Mouse (Mus musculus): ENCODE results near the gene G430095P16Rik.

Gene G430095P16Rik

GRCm38 (mm10) chr8:84722850-84723570 lies at the start of gene G430095P16Rik:
Gene G430095P16Rik (plus strand): TSS chr8:84723007.
- DNase-seq, result peak; percentile 74

DNA sequence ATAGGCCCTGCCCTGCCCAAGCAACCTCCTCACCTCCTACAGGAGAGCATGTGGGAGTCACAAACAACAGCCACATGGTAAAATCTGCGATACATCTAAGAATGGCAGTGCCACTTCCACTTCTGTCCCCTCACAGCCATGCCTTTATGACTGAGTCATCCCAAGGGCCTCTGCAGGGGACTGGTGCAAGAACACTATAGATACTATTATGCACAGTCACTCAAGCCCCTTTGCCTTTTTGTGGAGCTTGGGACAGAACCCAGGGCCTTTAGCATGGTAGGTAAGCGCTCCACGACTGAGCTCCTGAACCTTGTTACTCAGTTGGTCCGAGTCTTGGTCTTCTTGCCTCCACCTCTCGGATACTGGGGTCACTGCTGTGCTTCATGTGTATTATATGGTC lies 45.5 kb upstream of the G430095P16Rik start:
- no peak for DNase-seq

DNA sequence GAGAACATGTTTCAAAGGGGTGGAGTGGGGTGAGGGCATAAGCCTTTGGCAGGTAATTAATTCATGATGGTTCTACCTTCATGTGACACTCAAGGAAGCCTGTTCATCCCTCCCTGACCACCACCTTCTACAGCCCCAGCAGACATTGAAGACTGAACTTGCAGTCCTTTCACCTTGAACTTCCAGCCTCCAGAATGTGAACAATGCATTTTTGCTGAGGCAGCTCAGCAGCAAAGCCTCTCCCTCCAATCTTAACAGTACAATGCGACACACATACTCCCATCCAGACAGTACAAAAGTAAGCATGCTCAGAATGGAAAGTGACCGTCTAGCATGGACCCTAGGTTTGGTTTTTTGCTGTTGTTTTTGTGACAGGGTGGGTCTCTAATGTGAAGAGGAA lies 41.3 kb upstream of the G430095P16Rik start:
- DNase-seq, result no peak

DNA sequence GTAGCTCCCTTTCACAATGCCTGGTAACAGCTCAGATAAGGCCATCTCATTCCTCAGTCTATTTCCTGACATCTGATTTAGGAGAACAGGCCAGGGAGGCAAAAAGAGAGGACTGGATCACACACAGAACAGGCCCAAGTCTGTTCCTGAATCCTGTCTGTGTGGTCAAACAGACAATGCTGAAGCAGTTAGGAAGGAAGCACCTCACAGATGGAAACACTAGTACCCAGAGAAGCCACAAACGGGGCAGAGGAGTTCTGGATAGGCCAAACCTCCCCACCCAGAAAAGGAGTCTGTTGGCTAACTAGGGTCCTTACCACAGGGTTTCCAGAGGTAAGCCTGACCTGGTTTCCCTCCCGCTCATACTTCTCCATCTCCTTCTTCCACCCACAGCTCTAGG lies 40.5 kb upstream of the G430095P16Rik start:
- no peak for DNase-seq

- DNase-seq, result no peak
Observed at GRCm38 (mm10) chr8:84684537-84684936, 38.3 kb upstream of the G430095P16Rik start.

DNA sequence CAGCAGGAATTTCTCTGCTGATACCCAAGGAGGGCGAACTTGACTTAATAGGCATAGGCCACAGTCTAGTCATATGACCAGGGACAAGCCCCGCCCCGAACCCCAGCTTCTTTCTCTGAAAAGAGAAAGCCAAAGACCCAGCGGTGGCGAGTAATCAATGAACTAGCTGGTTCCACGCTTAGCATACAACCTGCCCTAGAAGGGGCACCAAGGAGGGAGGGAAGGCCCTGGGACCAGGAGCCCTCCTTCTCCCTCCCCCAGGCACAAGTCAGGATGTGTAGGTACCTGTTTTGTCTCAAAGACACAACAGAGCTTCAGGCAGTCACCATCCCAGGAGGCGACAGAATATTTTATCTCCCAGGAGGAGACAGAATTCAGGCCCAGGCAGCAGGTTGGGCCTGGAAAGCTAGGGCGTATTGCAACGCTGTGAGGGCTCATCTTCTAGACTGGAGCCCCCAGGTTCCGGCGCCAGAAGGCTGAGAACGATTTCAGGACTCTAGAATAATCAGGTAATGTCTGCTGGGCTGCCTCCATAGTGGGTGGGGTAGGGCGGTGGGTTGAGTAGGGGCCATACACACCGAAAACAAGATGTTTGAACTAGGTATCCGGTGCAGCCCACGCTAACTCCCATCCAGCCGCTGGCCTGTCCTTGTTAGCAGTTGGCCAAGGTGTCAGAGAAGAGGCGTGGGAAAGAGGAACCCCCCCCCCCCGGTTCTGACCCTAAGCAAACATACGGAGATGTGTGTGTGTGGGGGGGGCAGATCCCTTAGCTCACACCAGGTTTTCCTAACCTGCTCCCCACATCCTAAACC lies 36.4 kb upstream of the G430095P16Rik start, which contains the start of gene Trmt1:
Gene Trmt1, plus strand, starts transcription at position 117 of the 812 bp plus-strand sequence.
- DNase-seq, result no peak

DNA sequence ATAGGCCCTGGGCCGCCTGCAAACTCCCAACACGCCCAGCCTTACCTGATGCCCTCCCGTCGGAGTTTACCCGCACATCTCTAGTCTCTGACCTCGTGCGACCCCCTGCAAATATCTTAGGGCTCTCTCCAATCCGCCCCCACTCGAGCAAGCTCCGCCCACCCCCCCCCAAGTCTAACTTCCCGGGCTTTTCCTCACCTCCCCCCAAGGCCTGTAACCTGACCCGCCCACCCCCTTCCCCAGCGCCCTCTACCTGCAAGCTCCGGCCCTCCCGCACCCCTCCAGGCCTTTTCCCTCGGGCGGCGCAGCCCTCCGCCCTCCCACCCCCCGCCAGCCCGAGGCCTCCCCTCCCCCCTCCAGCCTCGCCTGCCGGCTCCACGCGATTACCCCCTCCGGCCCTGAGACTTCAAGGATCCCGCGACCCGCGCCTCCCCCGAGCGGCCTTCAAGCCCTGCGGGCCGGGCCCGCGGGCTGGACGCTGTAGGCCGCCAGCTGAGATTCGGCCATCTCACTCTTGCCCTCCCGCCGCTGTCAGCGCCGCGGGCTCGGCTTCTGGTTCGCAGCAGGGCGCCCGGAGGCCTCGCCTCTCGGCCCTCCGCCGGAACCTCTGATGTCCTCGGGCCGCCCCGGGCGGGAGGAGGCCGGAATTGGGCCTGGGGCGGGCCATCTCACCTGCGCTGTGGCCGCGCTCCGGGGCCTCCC lies 35.7 kb upstream of the G430095P16Rik start:
- DNase-seq, result peak; percentile 61

DNA sequence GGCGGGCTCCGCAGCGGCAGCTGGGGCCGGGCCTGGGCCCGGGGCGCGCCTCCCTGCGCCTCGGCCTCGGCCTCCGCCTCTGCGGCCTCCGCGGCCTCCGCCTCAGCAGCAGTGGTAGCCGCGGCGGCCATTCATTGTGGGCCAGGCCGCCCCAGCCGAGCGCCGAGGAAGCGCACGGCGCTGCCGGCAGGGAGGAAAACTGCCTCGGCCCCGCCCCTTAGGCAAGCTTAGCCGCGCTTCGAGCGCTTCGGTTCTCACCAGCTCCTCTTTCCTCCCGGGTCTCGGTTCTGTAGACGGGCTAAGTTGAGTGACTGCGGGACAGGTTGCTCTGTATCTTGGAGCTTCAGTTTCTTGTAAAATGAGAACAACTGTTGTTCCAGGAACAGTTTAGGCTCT lies 35.1 kb upstream of the G430095P16Rik start, which contains the start of gene Nacc1:
Gene Nacc1, minus strand, starts transcription at position 158 of the 396 bp plus-strand sequence.
- DNase-seq, result peak; percentile 86

GRCm38 (mm10) chr8:84689091-84689915 lies 33.5 kb upstream of the G430095P16Rik start:
- DNase-seq, result peak; percentile 88

GRCm38 (mm10) chr8:84693332-84693731 lies 29.5 kb upstream of the G430095P16Rik start:
- no peak for DNase-seq

GRCm38 (mm10) chr8:84695140-84695539 lies 27.7 kb upstream of the G430095P16Rik start:
- no peak for DNase-seq

GRCm38 (mm10) chr8:84697166-84698130 lies 25.4 kb upstream of the G430095P16Rik start:
- DNase-seq, result no peak

- no peak for DNase-seq
Observed at GRCm38 (mm10) chr8:84698288-84698687, 24.5 kb upstream of the G430095P16Rik start.

DNA sequence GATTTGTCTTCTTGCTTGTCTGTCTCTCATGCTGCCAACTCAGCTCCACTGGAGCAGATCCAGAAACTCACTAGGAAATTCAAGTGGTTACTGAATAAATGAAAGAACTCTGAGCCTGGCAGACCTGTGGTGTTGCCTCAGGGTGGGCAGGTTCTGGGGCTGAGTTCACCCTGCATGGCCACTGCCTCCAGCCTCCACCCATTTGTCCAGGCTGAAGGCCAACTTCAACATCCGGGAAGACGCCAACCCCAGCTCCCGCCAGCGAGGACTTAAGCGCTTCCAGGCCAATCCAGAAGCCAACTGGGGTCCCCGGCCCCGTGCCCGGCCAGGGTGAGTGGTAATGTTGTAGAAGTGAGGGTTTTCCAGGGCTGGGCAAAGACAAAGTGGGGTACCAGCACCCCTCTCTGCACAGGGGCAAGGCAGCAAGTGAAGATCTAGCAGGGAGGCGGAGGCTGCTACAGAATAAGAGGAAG lies 23.8 kb upstream of the G430095P16Rik start:
- no peak for DNase-seq

- DNase-seq, result no peak
Observed at GRCm38 (mm10) chr8:84699861-84700322, 22.9 kb upstream of the G430095P16Rik start.

GRCm38 (mm10) chr8:84700526-84700925 lies 22.3 kb upstream of the G430095P16Rik start:
- no peak for DNase-seq

DNA sequence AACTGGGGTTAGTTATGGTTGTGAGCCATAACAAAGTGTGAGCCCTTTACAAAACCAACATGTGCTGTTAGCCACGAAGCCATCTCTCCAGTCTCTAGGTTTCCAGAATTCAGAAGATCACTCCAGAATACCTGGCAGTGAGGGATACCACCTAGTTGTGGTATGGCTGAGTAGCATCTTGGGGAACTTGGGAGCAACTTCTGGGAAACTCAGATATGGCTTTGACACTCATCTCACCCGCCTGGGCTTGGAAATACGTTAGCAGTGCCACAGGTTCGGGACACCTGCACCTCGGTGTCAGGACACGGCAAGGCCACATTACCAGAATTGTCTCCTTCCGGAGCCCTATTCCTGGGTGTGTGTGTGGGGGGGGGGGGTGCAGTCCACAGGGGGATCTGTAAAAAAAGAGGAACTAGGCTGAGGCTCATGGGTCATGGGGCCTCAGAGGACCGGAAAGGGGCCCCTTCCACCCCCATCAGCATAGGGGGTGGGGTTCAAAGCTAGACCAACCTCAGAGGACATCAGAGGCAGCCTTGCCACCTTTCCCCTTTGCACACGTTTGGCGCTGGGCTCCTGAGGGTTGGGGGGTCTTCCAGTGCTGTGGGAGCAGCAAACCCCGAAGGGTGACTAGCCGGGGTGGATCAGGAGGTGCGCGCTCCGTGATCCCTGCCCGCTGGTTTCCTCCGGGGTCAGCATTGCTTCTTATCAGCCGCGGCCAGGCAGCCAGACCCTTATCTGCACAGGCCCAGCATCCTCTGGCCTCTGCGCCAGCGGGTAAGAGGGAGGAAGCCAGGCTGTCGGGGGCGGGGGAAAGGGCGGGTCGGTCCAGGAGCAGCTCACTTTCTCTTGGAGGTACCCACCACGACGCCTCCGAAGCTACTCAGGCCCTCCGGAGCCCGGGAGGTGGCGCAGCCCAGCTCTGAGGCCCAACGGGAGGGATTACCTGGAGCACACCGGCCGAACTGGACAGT lies 21.6 kb upstream of the G430095P16Rik start, which contains the start of gene Lyl1:
Gene Lyl1, plus strand, starts transcription at position 517 of the 971 bp plus-strand sequence.
- DNase-seq, result no peak

GRCm38 (mm10) chr8:84702561-84702960 lies 20.2 kb upstream of the G430095P16Rik start:
- peak; percentile 30 for DNase-seq

DNA sequence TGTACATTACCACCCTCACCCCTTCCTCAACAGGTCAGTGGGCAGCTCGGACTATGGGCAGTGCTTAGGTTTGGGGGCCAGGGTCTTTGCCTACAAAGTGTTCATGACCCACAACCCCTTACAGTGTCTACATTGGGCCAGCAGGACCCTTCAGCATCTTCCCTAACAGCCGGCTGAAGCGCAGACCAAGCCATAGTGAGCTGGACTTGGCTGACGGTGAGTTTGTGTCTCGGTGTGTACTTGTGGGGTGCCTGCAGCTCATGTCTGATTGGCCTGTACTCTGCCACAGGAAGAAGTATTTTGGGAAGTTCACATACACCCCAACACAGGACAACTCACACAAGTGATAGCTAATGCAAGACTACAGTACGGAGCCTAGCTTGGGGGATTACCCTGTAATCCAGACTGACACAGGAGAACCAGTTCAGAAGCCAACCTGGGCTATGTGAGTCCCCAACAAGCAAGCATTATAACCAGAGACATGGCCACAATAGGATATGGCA lies 19.8 kb upstream of the G430095P16Rik start:
- DNase-seq, result peak; percentile 7

All from cerebellum, adult 11-12 months (tissue).